Mouse (Mus musculus): ENCODE data around the gene Bcl2l11. TPM values are rescaled to one million over a fixed set of nuclear protein-coding genes. Genes with fewer than 3 reads are reported as not detected.
A peak's percentile ranks its signal among the peaks of the same experiment; 100 is the strongest.
"Not testable (repeated sequence)": the region's sequence is repeated elsewhere in the genome, so short reads cannot be mapped to it uniquely, and the experiment has no call there.

The Bcl2l11 gene
- 10 to 100 TPM in 2 of 4 experiments, 1 to 10 TPM in 2; 7.6 to 16.4 (median 11.3) TPM for total RNA-seq (2022)

GRCm38 (mm10) chr2:128125635-128126470 lies at the start of gene Bcl2l11:
TSS of gene Bcl2l11 (plus strand) at chr2:128126038.
- DNase-seq (ENCODE audit: low spot score) = peak; percentile 95

GRCm38 (mm10) chr2:128076936-128077335 lies 48.9 kb upstream of the Bcl2l11 start:
- no peak for DNase-seq (ENCODE audit: low spot score)

GRCm38 (mm10) chr2:128078859-128079258 lies 47.0 kb upstream of the Bcl2l11 start:
- DNase-seq (ENCODE audit: low spot score) = peak; percentile 21

GRCm38 (mm10) chr2:128079316-128079715 lies 46.5 kb upstream of the Bcl2l11 start:
- no peak for DNase-seq (ENCODE audit: low spot score)

- DNase-seq (ENCODE audit: low spot score) = no peak
Measured at GRCm38 (mm10) chr2:128083844-128084243, 42.0 kb upstream of the Bcl2l11 start.

- DNase-seq (ENCODE audit: low spot score) = no peak
Measured at GRCm38 (mm10) chr2:128084607-128085006, 41.2 kb upstream of the Bcl2l11 start.

GRCm38 (mm10) chr2:128085481-128085880 lies 40.4 kb upstream of the Bcl2l11 start:
- no peak for DNase-seq (ENCODE audit: low spot score)

GRCm38 (mm10) chr2:128086301-128086886 lies 39.4 kb upstream of the Bcl2l11 start:
- no peak for DNase-seq (ENCODE audit: low spot score)

- DNase-seq (ENCODE audit: low spot score) = no peak
Measured at GRCm38 (mm10) chr2:128086996-128087526, 38.8 kb upstream of the Bcl2l11 start.

GRCm38 (mm10) chr2:128087798-128088545 lies 37.9 kb upstream of the Bcl2l11 start:
- no peak for DNase-seq (ENCODE audit: low spot score)

GRCm38 (mm10) chr2:128090283-128090885 lies 35.5 kb upstream of the Bcl2l11 start:
- DNase-seq (ENCODE audit: low spot score) = no peak

- no peak for DNase-seq (ENCODE audit: low spot score)
Measured at GRCm38 (mm10) chr2:128091431-128092369, 34.1 kb upstream of the Bcl2l11 start.

- no peak for DNase-seq (ENCODE audit: low spot score)
Measured at GRCm38 (mm10) chr2:128092451-128092850, 33.4 kb upstream of the Bcl2l11 start.

- DNase-seq (ENCODE audit: low spot score) = no peak
Measured at GRCm38 (mm10) chr2:128094196-128094595, 31.6 kb upstream of the Bcl2l11 start.

GRCm38 (mm10) chr2:128094602-128095001 lies 31.2 kb upstream of the Bcl2l11 start:
- no peak for DNase-seq (ENCODE audit: low spot score)

GRCm38 (mm10) chr2:128095270-128095669 lies 30.6 kb upstream of the Bcl2l11 start:
- DNase-seq (ENCODE audit: low spot score) = no peak

GRCm38 (mm10) chr2:128096070-128096469 lies 29.8 kb upstream of the Bcl2l11 start:
- DNase-seq (ENCODE audit: low spot score) = no peak

- not testable (repeated sequence) for DNase-seq (ENCODE audit: low spot score)
Measured at GRCm38 (mm10) chr2:128098118-128098517, 27.7 kb upstream of the Bcl2l11 start.

GRCm38 (mm10) chr2:128102086-128102485 lies 23.8 kb upstream of the Bcl2l11 start:
- no peak for DNase-seq (ENCODE audit: low spot score)

GRCm38 (mm10) chr2:128104815-128105214 lies 21.0 kb upstream of the Bcl2l11 start:
- DNase-seq (ENCODE audit: low spot score) = no peak

Measured in heart, adult 8-10 months (tissue).